Mouse (Mus musculus): ENCODE results near the gene Sel1l.

DNA sequence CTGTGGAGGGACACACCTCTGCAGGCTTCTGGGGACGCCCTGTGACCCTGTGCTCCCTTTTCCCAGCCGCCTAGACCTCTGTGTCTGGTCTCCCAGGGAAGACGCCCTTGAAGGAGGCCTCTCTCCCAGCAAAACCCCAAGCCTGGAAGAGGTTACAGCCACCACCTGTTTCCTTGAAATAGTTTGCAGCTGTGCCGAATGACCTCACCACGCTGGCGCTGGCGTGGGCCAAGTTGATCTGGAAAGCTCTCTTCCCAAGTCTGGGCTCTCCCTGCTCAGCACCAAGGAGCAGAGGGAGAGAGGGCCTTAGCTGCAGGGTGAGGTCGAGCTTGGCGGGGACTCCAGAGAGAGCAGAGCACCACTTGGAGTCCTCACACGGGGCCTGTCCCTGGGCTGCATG, 62.6 kb downstream of the Sel1l start:
- TF ChIP-seq CTCF (IDR thresholded peaks at IDR 0.05; ENCODE audit: low read depth) = no peak
- no peak for TF ChIP-seq EP300 (optimal IDR thresholded peaks at IDR 0.05)
